Mouse (Mus musculus) limb, embryonic 11.5 days (tissue): ENCODE data around the gene Slc44a1. TPM values are rescaled to one million over a fixed set of nuclear protein-coding genes. Genes with fewer than 3 reads are reported as not detected.

Source experiments
- ATAC-seq: fragments of 200-750 bp; cut with Nextera tagmentation; 2 replicates; pipeline ENCODE4 v1.8.0; 2017; ENCODE audit warnings: low read depth; ENCODE audit not compliant: insufficient number of reproducible peaks, low FRiP score, low TSS enrichment
- DNase-seq: peaks from one replicate; pipeline ENCODE4 v3.0.0-alpha.2; 2015; ENCODE audit warnings: low spot score
- H3K27ac ChIP-seq: fragments of 300-500 bp; sonication (generic); replicated peaks from 2 replicates; pipeline ENCODE4 v1.5.1; 2014; ENCODE audit warnings: low read depth, mild to moderate bottlenecking, low read length
- H3K27me3 ChIP-seq: fragments of 300-500 bp; sonication (generic); 2 replicates; pipeline ENCODE4 v1.6.1; 2014; ENCODE audit warnings: mild to moderate bottlenecking, low read length, mixed read lengths; ENCODE audit not compliant: control insufficient read depth, insufficient read depth
- H3K36me3 ChIP-seq: fragments of 300-500 bp; sonication (generic); 2 replicates; pipeline ENCODE4 v1.6.1; 2014; ENCODE audit warnings: mild to moderate bottlenecking, low read length, moderate library complexity, mixed read lengths; ENCODE audit not compliant: control insufficient read depth, insufficient read depth
- H3K4me1 ChIP-seq: fragments of 300-500 bp; sonication (generic); 2 replicates; pipeline ENCODE4 v1.6.1; 2014; ENCODE audit warnings: low read length, mixed read lengths; ENCODE audit not compliant: control insufficient read depth, insufficient read depth
- H3K4me2 ChIP-seq: fragments of 300-500 bp; sonication (generic); 2 replicates; pipeline ENCODE4 v1.6.1; 2014; ENCODE audit warnings: low read depth, mild to moderate bottlenecking, moderate library complexity; ENCODE audit not compliant: severe bottlenecking
- H3K4me3 ChIP-seq: fragments of 300-500 bp; sonication (generic); 2 replicates; pipeline ENCODE4 v1.5.1; 2014; ENCODE audit warnings: low read depth, low read length
- H3K9ac ChIP-seq: fragments of 300-500 bp; sonication (generic); 2 replicates; pipeline ENCODE4 v1.6.1; 2014; ENCODE audit warnings: mild to moderate bottlenecking, low read length
- H3K9me3 ChIP-seq: fragments of 300-500 bp; sonication (generic); 2 replicates; pipeline ENCODE4 v1.6.1; 2016; ENCODE audit warnings: low read length; ENCODE audit not compliant: control insufficient read depth
- WGBS: fragments of 180-500 bp; shearing (Covaris S2); extraction: QIAGEN DNeasy Blood & Tissue Kit; methylation state at CpG from one replicate; pipeline ENCODE4 v1.1.7; 2014; 5-methylcytosine and 5-hydroxymethylcytosine counted together
- polyA plus RNA-seq: library from polyadenylated mRNA; unstranded; fragments of >200 nt; fragmentation: Nextera tagmentation; extraction: Ambion mirVana; gene quantifications from 2 replicates; pipeline ENCODE4 v1.2.1, GENCODE M21; 2014

Slc44a1 gene
- polyA plus RNA-seq, 1 experiment from 2014 or later = 24.6 TPM

GRCm38 (mm10) chr4:53452976-53453889, 13.0 kb downstream of the Slc44a1 start:
- WGBS = 62% methylated on average over 10 of the region's 10 CpGs
- Histone ChIP-seq H3K36me3 (no peaks in the 10 kb centered on the region), H3K27me3 (no peaks in the 10 kb centered on the region), H3K9ac (no peak overlapping the region), H3K4me2 (no peak overlapping the region), H3K4me1 (no peaks in the 10 kb centered on the region), H3K9me3 (no peaks in the 10 kb centered on the region), H3K4me3 (no peak overlapping the region), H3K27ac (no peak overlapping the region)
- ATAC-seq (no peak), DNase-seq (no peak)

GRCm38 (mm10) chr4:53455885-53456284, 15.7 kb downstream of the Slc44a1 start:
- no peak for ATAC-seq
- no peak overlapping the region for H3K4me2 ChIP-seq
- no peak for DNase-seq
- H3K9ac ChIP-seq = no peak overlapping the region
- WGBS = 89% methylated on average over 2 of the region's 2 CpGs
- no peaks in the 10 kb centered on the region for H3K9me3 ChIP-seq
- H3K4me3 ChIP-seq = no peak overlapping the region
- H3K27ac ChIP-seq = no peak overlapping the region
- no peaks in the 10 kb centered on the region for H3K27me3 ChIP-seq
- no peaks in the 10 kb centered on the region for H3K4me1 ChIP-seq
- no peaks in the 10 kb centered on the region for H3K36me3 ChIP-seq

- no peaks in the 10 kb centered on the region for H3K4me1 ChIP-seq
- H3K9ac ChIP-seq = no peak overlapping the region
- H3K4me3 ChIP-seq = no peak overlapping the region
- H3K27me3 ChIP-seq = no peaks in the 10 kb centered on the region
- H3K27ac ChIP-seq = no peak overlapping the region
- no peak overlapping the region for H3K4me2 ChIP-seq
- H3K36me3 ChIP-seq = no peaks in the 10 kb centered on the region
- ATAC-seq (no peak), DNase-seq (no peak)
- 89% methylated on average over 6 of the region's 6 CpGs for WGBS
- H3K9me3 ChIP-seq = no peaks in the 10 kb centered on the region
Observed at GRCm38 (mm10) chr4:53456570-53456969, 16.4 kb downstream of the Slc44a1 start.

- no peak overlapping the region for H3K4me3 ChIP-seq
- 88% methylated on average over 3 of the region's 3 CpGs for WGBS
- no peak for ATAC-seq
- no peaks in the 10 kb centered on the region for H3K27me3 ChIP-seq
- no peak overlapping the region for H3K27ac ChIP-seq
- H3K9ac ChIP-seq = no peak overlapping the region
- H3K9me3 ChIP-seq = no peaks in the 10 kb centered on the region
- H3K4me2 ChIP-seq = no peak overlapping the region
- no peak for DNase-seq
- H3K36me3 ChIP-seq = no peaks in the 10 kb centered on the region
- no peaks in the 10 kb centered on the region for H3K4me1 ChIP-seq
Observed at GRCm38 (mm10) chr4:53458503-53458902, 18.3 kb downstream of the Slc44a1 start.

GRCm38 (mm10) chr4:53459697-53460096, 19.5 kb downstream of the Slc44a1 start:
- ATAC-seq = no peak
- Histone ChIP-seq H3K4me3 (no peak overlapping the region), H3K36me3 (no peaks in the 10 kb centered on the region), H3K4me1 (no peaks in the 10 kb centered on the region), H3K27ac (no peak overlapping the region), H3K9me3 (no peaks in the 10 kb centered on the region), H3K9ac (no peak overlapping the region), H3K27me3 (no peaks in the 10 kb centered on the region), H3K4me2 (no peak overlapping the region)
- no peak for DNase-seq
- 92% methylated on average over 7 of the region's 7 CpGs for WGBS

- Histone ChIP-seq H3K9ac (no peak overlapping the region), H3K36me3 (no peaks in the 10 kb centered on the region), H3K4me3 (no peak overlapping the region), H3K4me2 (no peak overlapping the region), H3K27me3 (no peaks in the 10 kb centered on the region), H3K27ac (no peak overlapping the region), H3K4me1 (no peaks in the 10 kb centered on the region), H3K9me3 (no peaks in the 10 kb centered on the region)
- WGBS = 86% methylated on average over 4 of the region's 4 CpGs
- ATAC-seq (no peak), DNase-seq (no peak)
Observed at GRCm38 (mm10) chr4:53461026-53461425, 20.8 kb downstream of the Slc44a1 start.

GRCm38 (mm10) chr4:53462069-53462468, 21.9 kb downstream of the Slc44a1 start:
- no peaks in the 10 kb centered on the region for H3K4me1 ChIP-seq
- no peak overlapping the region for H3K4me3 ChIP-seq
- DNase-seq (no peak), ATAC-seq (no peak)
- no peaks in the 10 kb centered on the region for H3K27me3 ChIP-seq
- H3K27ac ChIP-seq = no peak overlapping the region
- WGBS = 90% methylated on average over 5 of the region's 5 CpGs
- no peak overlapping the region for H3K4me2 ChIP-seq
- H3K36me3 ChIP-seq = no peaks in the 10 kb centered on the region
- H3K9ac ChIP-seq = no peak overlapping the region
- H3K9me3 ChIP-seq = no peaks in the 10 kb centered on the region

- DNase-seq (no peak), ATAC-seq (no peak)
- WGBS = 77% methylated on average over 18 of the region's 18 CpGs
- H3K4me1 ChIP-seq = no peaks in the 10 kb centered on the region
- H3K36me3 ChIP-seq = no peaks in the 10 kb centered on the region
- no peaks in the 10 kb centered on the region for H3K9me3 ChIP-seq
- H3K27ac ChIP-seq = no peak overlapping the region
- H3K4me2 ChIP-seq = no peak overlapping the region
- H3K4me3 ChIP-seq = no peak overlapping the region
- no peaks in the 10 kb centered on the region for H3K27me3 ChIP-seq
- H3K9ac ChIP-seq = no peak overlapping the region
Observed at GRCm38 (mm10) chr4:53462505-53463251, 22.5 kb downstream of the Slc44a1 start.
